ENCODE assay signal across 12 mouse cellular contexts in genomic region chr7:14622556-14623542, GRCm38 (mm10). TPM values are rescaled to one million over a fixed set of nuclear protein-coding genes. Genes with fewer than 3 reads are reported as not detected.
A peak's percentile ranks its signal among the peaks of the same experiment; 100 is the strongest.
DNase-seq lines count a peak whose midpoint lies in the region; ATAC-seq and TF ChIP-seq lines count a peak whose summit lies in the region.
"Not testable (repeated sequence)": the region's sequence is repeated elsewhere in the genome, so short reads cannot be mapped to it uniquely, and the experiment has no call there.
"Had no signal": no experiment of that assay in that cellular context is flagged by ENCODE, and none has a peak within 500 bp of the region (broad histone marks: within the 10 kb centered on the region; RNA-seq: fewer than 3 reads in every experiment).

No protein-coding gene starts in this region.

- peak overlapping the region; percentile 50 for H3K4me2 ChIP-seq in embryonic facial prominence, embryonic 14.5 days (ENCODE audit: low read depth, low read length)
- peak overlapping the region; percentile 51 for H3K4me2 ChIP-seq in hindbrain, embryonic 12.5 days (replicated peaks)
- H3K4me2 ChIP-seq in liver, embryonic 16.5 days (ENCODE audit: low read depth, low read length), result peak overlapping the region; percentile 44
- peak overlapping the region; percentile 44 for H3K4me2 ChIP-seq in midbrain, embryonic 12.5 days (replicated peaks)

- peak overlapping the region; percentile 38 for H3K4me3 ChIP-seq in embryonic facial prominence, embryonic 14.5 days (ENCODE audit: low read depth, low read length)
- H3K4me3 ChIP-seq in heart, adult 2 months, result not testable (repeated sequence)
- peak overlapping the region; percentile 43 for H3K4me3 ChIP-seq in hindbrain, embryonic 12.5 days
- peak overlapping the region; percentile 44 for H3K4me3 ChIP-seq in liver, embryonic 16.5 days (ENCODE audit: low read depth, low read length)
- peak overlapping the region; percentile 41 for H3K4me3 ChIP-seq in midbrain, embryonic 12.5 days
- peak overlapping the region; percentile 30 for H3K4me3 ChIP-seq in small intestine, adult 2 months (ENCODE audit: low read depth, low read length)

- not testable (repeated sequence) for TF ChIP-seq POLR2A in heart, adult 2 months (IDR thresholded peaks at IDR 0.05; ENCODE audit: insufficient read depth, low read depth, low read length); small intestine, adult 2 months (IDR thresholded peaks at IDR 0.05; ENCODE audit: low read depth, low read length)

- H3K79me2 ChIP-seq in heart, adult 2 months (replicated peaks; ENCODE audit: control insufficient read depth, insufficient read depth, low read length), result not testable (repeated sequence)

- TF ChIP-seq EP300 in heart, adult 2 months (IDR thresholded peaks at IDR 0.05; ENCODE audit: insufficient read depth, low read depth, low read length), result not testable (repeated sequence)

- intact Hi-C loops in heart, adult 2 months (cut with DNase I), result not testable (repeated sequence)

- H3K27me3 ChIP-seq in embryonic facial prominence, embryonic 14.5 days (replicated peaks; ENCODE audit: control insufficient read depth, insufficient read depth, low read length); heart, adult 2 months (ENCODE audit: control insufficient read depth, insufficient read depth, low read length); liver, embryonic 16.5 days (ENCODE audit: control insufficient read depth, insufficient read depth, low read depth, low read length); small intestine, adult 2 months (ENCODE audit: control insufficient read depth, insufficient read depth, low read length): not testable (repeated sequence)
- H3K27me3 ChIP-seq in hindbrain, embryonic 12.5 days, result peaks cover 19% of the 10 kb centered on the region
- H3K27me3 ChIP-seq in midbrain, embryonic 12.5 days, result peaks cover 13% of the 10 kb centered on the region

- H3K36me3 ChIP-seq in embryonic facial prominence, embryonic 14.5 days (ENCODE audit: control insufficient read depth, insufficient read depth, low read length); heart, adult 2 months (ENCODE audit: control insufficient read depth, insufficient read depth, low read length); hindbrain, embryonic 12.5 days; liver, embryonic 16.5 days (ENCODE audit: control insufficient read depth, insufficient read depth); midbrain, embryonic 12.5 days; small intestine, adult 2 months (ENCODE audit: control insufficient read depth, insufficient read depth, low read length): not testable (repeated sequence)

- H3K27ac ChIP-seq in embryonic facial prominence, embryonic 14.5 days (replicated peaks; ENCODE audit: low read depth, low read length); heart, adult 2 months; liver, embryonic 16.5 days (ENCODE audit: low read length); small intestine, adult 2 months (ENCODE audit: insufficient read depth, low read depth, low read length): not testable (repeated sequence)
- peak overlapping the region; percentile 72 for H3K27ac ChIP-seq in hindbrain, embryonic 12.5 days
- H3K27ac ChIP-seq in midbrain, embryonic 12.5 days (replicated peaks), result peak overlapping the region; percentile 46; the same call in 1 of the 2 replicates

- 6% methylated on average over 31 of the region's 132 CpGs for WGBS in embryonic facial prominence, embryonic 14.5 days
- WGBS in heart, adult 2 months, result 9% methylated on average over 79 of the region's 132 CpGs
- WGBS in hindbrain, embryonic 12.5 days, result 2% methylated on average over 65 of the region's 132 CpGs
- 4% methylated on average over 77 of the region's 132 CpGs for WGBS in liver, embryonic 16.5 days (ENCODE audit: insufficient replicate concordance)
- 5% methylated on average over 90 of the region's 132 CpGs for WGBS in midbrain, embryonic 12.5 days
- 10% methylated on average over 95 of the region's 132 CpGs for WGBS in small intestine, adult 2 months

- ATAC-seq in embryonic facial prominence, embryonic 14.5 days (ENCODE audit: low read depth), result peak; percentile 93
- ATAC-seq in hindbrain, embryonic 12.5 days (ENCODE audit: low FRiP score), result peak; percentile 89
- peak; percentile 85 for ATAC-seq in liver, embryonic 16.5 days (ENCODE audit: low read depth)
- peak; percentile 93 for ATAC-seq in midbrain, embryonic 12.5 days (ENCODE audit: low FRiP score, low read depth)

- not testable (repeated sequence) for H3K4me1 ChIP-seq in embryonic facial prominence, embryonic 14.5 days (ENCODE audit: control insufficient read depth, insufficient read depth, low read length); heart, adult 2 months (ENCODE audit: control insufficient read depth, insufficient read depth, low read length); hindbrain, embryonic 12.5 days; liver, embryonic 16.5 days (ENCODE audit: control insufficient read depth, low read depth, low read length); midbrain, embryonic 12.5 days; small intestine, adult 2 months (ENCODE audit: control insufficient read depth, insufficient read depth, insufficient read length, low read length)

- not testable (repeated sequence) for TF ChIP-seq CTCF in heart, adult 2 months (IDR thresholded peaks at IDR 0.05); small intestine, adult 2 months (IDR thresholded peaks at IDR 0.05; ENCODE audit: extremely low read depth, insufficient read length, insufficient replicate concordance, low read depth, low read length)

- H3K9me3 ChIP-seq in embryonic facial prominence, embryonic 14.5 days (ENCODE audit: control insufficient read depth, low read length); liver, embryonic 16.5 days (replicated peaks; ENCODE audit: control insufficient read depth, low read length): not testable (repeated sequence)
- H3K9me3 ChIP-seq in hindbrain, embryonic 12.5 days (replicated peaks), result peaks cover 26% of the 10 kb centered on the region; the same call in 1 of the 2 replicates
- peaks cover 21% of the 10 kb centered on the region; the same call in 1 of the 2 replicates for H3K9me3 ChIP-seq in midbrain, embryonic 12.5 days

- H3K9ac ChIP-seq in embryonic facial prominence, embryonic 14.5 days (ENCODE audit: low read depth, low read length), result peak overlapping the region; percentile 58
- H3K9ac ChIP-seq in heart, adult 2 months (ENCODE audit: low read depth, low read length), result peak overlapping the region; percentile 74
- peak overlapping the region; percentile 63 for H3K9ac ChIP-seq in hindbrain, embryonic 12.5 days
- H3K9ac ChIP-seq in liver, embryonic 16.5 days (ENCODE audit: low read depth, low read length); midbrain, embryonic 12.5 days (replicated peaks): not testable (repeated sequence)

- peak; percentile 13 for DNase-seq in adrenal gland, adult 2 months
- peak; percentile 3 for DNase-seq in embryonic facial prominence, embryonic 14.5 days (ENCODE audit: low spot score)
- peak; percentile 39 to 59 for DNase-seq in heart, adult 2 months
- peak; percentile 66 for DNase-seq in kidney, postnatal 10 days

RNA-seq across cellular contexts. Expression of gene Obox7, which starts 36.4 kb away (rescaled TPM):
- total RNA-seq in adrenal gland, adult 2 months (2021), result not detected
- not detected in 2 replicates for polyA plus RNA-seq in adrenal gland, adult 2 months (2012; rRNA removed)
- polyA plus RNA-seq in embryonic facial prominence, embryonic 14.5 days (2014; fragmentation: Nextera tagmentation; extraction: Ambion mirVana), result not detected in 2 replicates
- not detected for total RNA-seq in heart, adult 2 months (2021)
- polyA plus RNA-seq in heart, adult 2 months (2012; rRNA removed), result not detected in 2 replicates
- polyA plus RNA-seq in hindbrain, embryonic 12.5 days (2016; fragmentation: Nextera tagmentation; extraction: Ambion mirVana), result not detected in 2 replicates
- polyA plus RNA-seq in liver, embryonic 16.5 days (2015; fragmentation: Nextera tagmentation; extraction: Ambion mirVana), result not detected in 2 replicates
- polyA plus RNA-seq in midbrain, embryonic 12.5 days (2016; fragmentation: Nextera tagmentation; extraction: Ambion mirVana), result not detected in 2 replicates
- polyA plus RNA-seq in small intestine, adult 2 months (2012; rRNA removed), result not detected in 2 replicates
- total RNA-seq: adrenal gland, postnatal 36 days; CH12.LX; gastrocnemius, adult 8-10 months; layer of hippocampus, postnatal 25 days had no signal

RNA-seq across cellular contexts. Expression of gene Vmn1r90, which starts 59.5 kb away (rescaled TPM):
- total RNA-seq in adrenal gland, adult 2 months (2021), result not detected
- not detected in 2 replicates for polyA plus RNA-seq in adrenal gland, adult 2 months (2012; rRNA removed)
- polyA plus RNA-seq in embryonic facial prominence, embryonic 14.5 days (2014; fragmentation: Nextera tagmentation; extraction: Ambion mirVana), result 0.13 and 0.24 TPM in 2 replicates
- total RNA-seq in heart, adult 2 months (2021), result under 1 TPM in 1 of 2 experiments, not detected in 1; 0.16 TPM
- 0.03 TPM in 1 of 2 replicates, not detected in the other for polyA plus RNA-seq in heart, adult 2 months (2012; rRNA removed)
- 0.30 and 0.38 TPM in 2 replicates for polyA plus RNA-seq in hindbrain, embryonic 12.5 days (2016; fragmentation: Nextera tagmentation; extraction: Ambion mirVana)
- 0.01 and 0.02 TPM in 2 replicates for polyA plus RNA-seq in liver, embryonic 16.5 days (2015; fragmentation: Nextera tagmentation; extraction: Ambion mirVana)
- 0.14 and 0.17 TPM in 2 replicates for polyA plus RNA-seq in midbrain, embryonic 12.5 days (2016; fragmentation: Nextera tagmentation; extraction: Ambion mirVana)
- not detected in 2 replicates for polyA plus RNA-seq in small intestine, adult 2 months (2012; rRNA removed)
- total RNA-seq: CH12.LX; gastrocnemius, adult 8-10 months; layer of hippocampus, postnatal 25 days had no signal

Comparison
In these comparisons a context has a peak if more than half of its experiments do, and no peak if none do; other contexts are left out.
1. DNase-seq: peak in every context shown above with its lines; median percentile 66 in kidney, postnatal 10 days; 49 in heart, adult 2 months; 13 in adrenal gland, adult 2 months; 3 in embryonic facial prominence, embryonic 14.5 days.